Mouse (Mus musculus): ENCODE measurements around the gene Pdcl2.

Pdcl2 gene

DNA sequence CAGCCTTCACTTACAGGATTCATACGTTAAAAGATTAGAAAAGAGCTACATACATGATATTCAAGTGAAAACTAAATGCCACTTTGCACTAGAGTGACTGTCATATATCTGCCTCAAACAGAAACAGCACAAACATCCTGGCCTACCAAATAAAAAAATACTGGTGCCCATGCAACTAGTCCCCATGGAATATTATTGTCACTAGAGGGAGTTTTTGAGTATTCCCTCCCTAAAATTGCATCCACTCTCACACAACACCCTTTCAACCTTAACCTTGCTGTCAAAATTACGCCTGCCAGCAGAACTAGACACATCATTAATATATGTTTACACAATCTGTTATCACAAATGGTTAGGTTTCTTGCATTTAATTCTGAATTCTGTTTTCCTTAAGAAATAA lies 28.9 kb downstream of the Pdcl2 start:
- no peak for DNase-seq

- no peak for DNase-seq
These were observed 41.7 kb downstream of the Pdcl2 start for GRCm38 (mm10) chr5:76289234-76289691.

DNA sequence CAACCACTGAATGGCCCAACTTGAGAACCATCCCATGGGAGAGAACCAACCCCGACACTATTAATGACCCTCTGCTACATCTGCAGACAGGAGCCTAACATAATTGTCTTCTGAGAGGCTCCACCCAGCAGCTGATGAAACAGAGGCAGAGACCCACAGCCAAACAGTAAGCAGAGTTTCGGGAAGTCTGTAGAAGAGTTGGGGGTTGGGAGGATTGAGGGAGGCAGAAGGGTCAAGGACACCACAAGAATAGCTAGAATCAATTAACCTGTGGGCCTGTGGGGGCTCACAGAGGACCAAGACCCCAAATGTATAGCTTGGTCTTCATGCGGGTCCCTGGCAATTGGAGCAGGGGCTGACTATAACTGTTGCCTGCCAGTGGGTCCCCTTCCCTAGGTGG lies 42.7 kb downstream of the Pdcl2 start:
- DNase-seq, result no peak

DNA sequence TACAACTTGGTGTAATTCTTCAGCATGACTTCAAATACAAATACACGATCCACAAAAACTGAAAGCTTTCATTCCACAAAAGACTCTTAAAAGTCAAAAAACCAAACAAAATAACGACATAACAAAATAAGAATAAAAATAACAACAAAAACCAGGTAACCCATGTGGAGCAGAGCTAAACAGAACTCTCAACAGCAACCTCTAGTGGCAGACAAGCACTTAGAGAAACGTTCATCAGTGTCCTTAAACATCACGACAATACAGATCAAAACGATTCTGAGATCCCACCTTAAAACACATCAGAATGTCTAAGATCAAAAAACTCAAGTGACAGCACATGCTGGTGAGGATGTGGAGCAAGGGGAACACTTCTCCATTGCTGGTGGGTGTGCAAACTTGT lies 43.9 kb downstream of the Pdcl2 start:
- DNase-seq, result no peak

DNA sequence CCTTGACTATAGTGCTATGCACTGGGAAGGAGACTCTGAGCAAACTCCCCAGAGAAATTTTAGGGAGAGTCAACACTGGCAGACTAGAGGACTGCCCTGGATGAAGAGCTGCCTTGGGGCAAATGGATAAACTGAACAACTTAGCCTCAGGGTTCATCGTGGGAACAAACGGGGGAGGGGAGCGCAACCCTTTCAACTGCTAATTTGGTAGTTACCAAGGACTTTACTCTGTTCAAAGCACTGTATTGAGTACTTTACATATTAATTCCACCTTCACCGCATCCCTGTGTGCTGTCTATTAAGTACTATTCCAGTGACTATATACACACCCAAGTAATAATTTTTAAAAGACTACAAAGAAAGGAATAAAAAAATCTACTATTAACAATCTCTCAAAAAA lies 45.3 kb downstream of the Pdcl2 start:
- no peak for DNase-seq

GRCm38 (mm10) chr5:76283890-76284289 lies 47.1 kb downstream of the Pdcl2 start:
- no peak for DNase-seq

DNA sequence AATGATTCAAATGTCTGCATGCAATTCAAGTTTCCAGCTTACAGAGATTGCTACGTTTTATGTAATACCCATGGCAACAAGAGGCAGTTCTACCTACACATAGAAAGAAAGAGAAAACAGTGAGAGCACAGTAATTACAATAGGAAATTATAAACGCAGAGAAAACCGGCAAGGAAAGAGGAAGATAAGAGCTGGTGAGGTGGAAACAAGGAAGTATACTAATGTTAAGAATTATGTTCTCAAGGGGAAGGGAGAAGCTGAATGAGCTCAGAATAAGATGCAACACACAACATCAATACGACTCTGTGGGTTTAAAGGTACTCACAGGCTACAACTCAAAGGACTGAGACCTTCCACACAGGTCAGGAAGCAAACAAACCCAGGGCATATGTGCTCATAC lies 56.0 kb downstream of the Pdcl2 start:
- no peak for DNase-seq

Measured in thymus, postnatal 4 days (tissue).